In the genomic region with DNA sequence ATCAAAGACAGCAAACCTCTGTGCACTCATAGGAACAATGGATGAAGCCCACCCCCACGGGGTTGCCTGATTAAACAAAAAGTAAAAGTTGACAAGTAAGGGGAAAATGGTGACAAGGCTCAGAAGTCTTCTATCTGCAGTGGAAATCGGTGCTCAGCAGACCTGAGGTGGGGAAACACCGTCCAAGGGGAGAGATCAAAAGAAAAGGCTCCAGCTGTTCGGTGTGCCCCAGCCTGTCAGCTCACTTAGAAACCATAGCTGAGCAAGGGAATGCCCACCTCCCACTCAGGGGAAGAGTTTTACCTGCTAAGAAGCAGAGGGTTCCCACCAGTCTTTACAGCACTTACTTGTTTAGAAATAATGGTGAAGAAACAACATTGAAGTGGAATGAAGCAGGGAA, we compare ENCODE assay signal across 17 mouse cellular contexts. TPM values are rescaled to one million over a fixed set of nuclear protein-coding genes. Genes with fewer than 3 reads are reported as not detected.
"Had no signal": no experiment of that assay in that cellular context is flagged by ENCODE, and none has a peak within 500 bp of the region (broad histone marks: within the 10 kb centered on the region; RNA-seq: fewer than 3 reads in every experiment).

No protein-coding gene starts in this region.

- H3K27ac ChIP-seq: kidney, postnatal 0 days; limb, embryonic 13.5 days; liver, embryonic 15.5 days; macrophage; stomach, postnatal 0 days had no signal

- H3K9me3 ChIP-seq: limb, embryonic 13.5 days; liver, embryonic 15.5 days; megakaryocyte, embryonic 14.5 days had no signal

- H3K36me3 ChIP-seq: limb, embryonic 13.5 days; liver, embryonic 15.5 days had no signal

- H3K4me3 ChIP-seq: limb, embryonic 13.5 days; liver, embryonic 15.5 days; megakaryocyte, embryonic 14.5 days had no signal

- H3K27me3 ChIP-seq: limb, embryonic 13.5 days; liver, embryonic 15.5 days had no signal

- H3K4me2 ChIP-seq: limb, embryonic 13.5 days; liver, embryonic 15.5 days; midbrain, embryonic 11.5 days had no signal

- DNase-seq: kidney, adult 8-10 months; kidney, postnatal 36 days; layer of hippocampus, adult 9-11 months; layer of hippocampus, postnatal 36 days; left cerebral cortex, postnatal 4 days; lung, adult 2 months; right cerebral cortex, postnatal 14 days had no signal

- ATAC-seq: lung, postnatal 0 days; midbrain, embryonic 16.5 days had no signal

- H3K4me1 ChIP-seq: limb, embryonic 13.5 days had no signal

- H3K9ac ChIP-seq: limb, embryonic 13.5 days; liver, embryonic 15.5 days had no signal

RNA-seq across cellular contexts. Expression of gene Fasl, which starts 26.7 kb away (rescaled TPM):
- polyA plus RNA-seq: intestine, postnatal 0 days; kidney, postnatal 0 days; limb, embryonic 13.5 days; macrophage; stomach, postnatal 0 days had no signal
